Mouse (Mus musculus) forebrain, postnatal 0 days (tissue): Measurements from ENCODE around the gene Olfr739. TPM values are rescaled to one million over a fixed set of nuclear protein-coding genes. Genes with fewer than 3 reads are reported as not detected.

ENCODE experiments used
- ATAC-seq: fragments of 200-750 bp; cut with Nextera tagmentation; 2 replicates; pipeline ENCODE4 v1.8.0; 2017; ENCODE audit warnings: mild to moderate bottlenecking, moderate library complexity
- DNase-seq: peaks from one replicate; pipeline ENCODE4 v3.0.0-alpha.2; 2015
- H3K27ac ChIP-seq: fragments of 300-500 bp; sonication (generic); 2 replicates; pipeline ENCODE4 v1.5.1; 2014; ENCODE audit warnings: low read depth, mild to moderate bottlenecking, antibody characterized with exemption, low read length, moderate library complexity, mixed read lengths
- H3K27me3 ChIP-seq: fragments of 300-500 bp; sonication (generic); 2 replicates; pipeline ENCODE4 v1.6.1; 2014; ENCODE audit warnings: mild to moderate bottlenecking, low read length, mixed read lengths; ENCODE audit not compliant: insufficient read depth
- H3K36me3 ChIP-seq: fragments of 300-500 bp; sonication (generic); 2 replicates; pipeline ENCODE4 v1.6.1; 2014; ENCODE audit warnings: mild to moderate bottlenecking, moderate library complexity; ENCODE audit not compliant: insufficient read depth
- H3K4me1 ChIP-seq: fragments of 300-500 bp; sonication (generic); 2 replicates; pipeline ENCODE4 v1.6.1; 2014; ENCODE audit warnings: antibody characterized with exemption; ENCODE audit not compliant: insufficient read depth
- H3K4me2 ChIP-seq: fragments of 300-500 bp; sonication (generic); 2 replicates; pipeline ENCODE4 v1.6.1; 2014; ENCODE audit warnings: low read depth, mild to moderate bottlenecking, moderate library complexity
- H3K4me3 ChIP-seq: fragments of 300-500 bp; sonication (generic); 2 replicates; pipeline ENCODE4 v1.5.1; 2014; ENCODE audit warnings: low read depth, low read length, mixed read lengths
- H3K9ac ChIP-seq: fragments of 300-500 bp; sonication (generic); 2 replicates; pipeline ENCODE4 v1.6.1; 2014; ENCODE audit warnings: mild to moderate bottlenecking
- H3K9me3 ChIP-seq: fragments of 300-500 bp; sonication (generic); 2 replicates; pipeline ENCODE4 v1.6.1; 2016; ENCODE audit warnings: low read length
- CTCF ChIP-seq: sonication (generic); IDR thresholded peaks from 2 replicates; pipeline ENCODE4 v1.5.1; 2016; ENCODE audit warnings: antibody characterized with exemption, control low read depth, low read depth
- WGBS: fragments of 180-500 bp; shearing (Covaris S2); extraction: QIAGEN DNeasy Blood & Tissue Kit; methylation state at CpG from one replicate; pipeline ENCODE4 v1.1.7; 2014; 5-methylcytosine and 5-hydroxymethylcytosine counted together
- polyA plus RNA-seq: library from polyadenylated mRNA; unstranded; fragments of >200 nt; fragmentation: Nextera tagmentation; extraction: Ambion mirVana; gene quantifications from 2 replicates; pipeline ENCODE4 v1.2.1, GENCODE M21; 2015
- total RNA-seq: library from RNA; depleted of rRNA; stranded (reverse); fragments of >200 nt; gene quantifications from 2 replicates; pipeline ENCODE4 v1.2.3, GENCODE M21; 2014; rRNA removed

Gene Olfr739
- total RNA-seq (not detected in 2 replicates), polyA plus RNA-seq (not detected in 2 replicates)

DNA sequence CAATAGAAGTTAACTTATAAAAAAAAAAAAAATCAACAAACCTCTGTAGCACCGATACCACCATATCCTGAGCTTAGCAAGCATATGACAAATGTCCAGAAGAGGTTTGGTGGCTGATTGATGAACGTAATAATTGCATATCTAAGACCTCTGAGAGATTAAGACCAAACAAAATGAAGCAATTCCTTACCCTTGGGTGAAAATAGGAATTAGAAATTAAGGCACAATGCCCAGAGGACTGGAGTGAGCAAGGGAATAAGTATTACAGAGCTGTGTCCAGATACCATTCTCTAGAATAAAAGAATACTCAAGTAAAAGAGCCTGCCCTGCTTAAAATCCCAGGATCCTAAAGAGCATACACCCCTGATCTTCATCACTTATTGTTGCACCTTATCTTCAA is at the start of gene Olfr739:
Gene Olfr739 (plus strand): TSS at position 301 of the 400 bp plus-strand sequence.
- Histone ChIP-seq H3K27ac (no peak within 1 kb of the TSS), H3K4me2 (no peak within 1 kb of the TSS), H3K9ac (no peak within 1 kb of the TSS), H3K36me3 (no peaks in the 10 kb centered on the region), H3K9me3 (no peaks in the 10 kb centered on the region), H3K27me3 (no peaks in the 10 kb centered on the region), H3K4me3 (no peak within 1 kb of the TSS), H3K4me1 (no peaks in the 10 kb centered on the region)
- WGBS, result 68% methylated on average over 2 of the region's 2 CpGs
- ATAC-seq (no peak), DNase-seq (no peak)
- TF ChIP-seq CTCF, result no peak

DNA sequence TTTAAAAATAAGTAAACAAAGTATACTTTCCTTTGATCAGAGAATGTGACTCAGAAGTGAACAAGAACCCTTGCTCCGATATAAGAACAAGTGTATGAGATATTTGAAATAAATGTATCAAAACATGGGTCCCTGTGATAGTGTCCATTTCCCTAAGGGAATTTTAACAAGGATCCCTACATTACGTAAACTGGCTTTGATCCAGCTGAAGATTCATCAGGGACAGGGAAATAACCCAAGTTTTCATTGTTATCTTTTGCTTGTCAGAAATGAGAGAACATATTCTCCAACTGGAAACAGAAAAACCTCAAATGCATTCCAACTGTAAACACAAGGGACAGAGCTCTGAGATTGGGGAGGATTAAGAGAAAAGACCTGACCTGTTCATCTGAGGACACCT is 37.6 kb upstream of the Olfr739 start, which contains the start of gene Olfr736:
Gene Olfr736 (plus strand): TSS at position 301 of the 400 bp plus-strand sequence.
- no peaks in the 10 kb centered on the region for H3K4me1 ChIP-seq
- no peak within 1 kb of the TSS for H3K4me2 ChIP-seq
- DNase-seq (no peak), ATAC-seq (no peak)
- WGBS, result 84% methylated on average over 2 of the region's 2 CpGs
- H3K4me3 ChIP-seq, result no peak within 1 kb of the TSS
- H3K27me3 ChIP-seq, result no peaks in the 10 kb centered on the region
- H3K9ac ChIP-seq, result no peak within 1 kb of the TSS
- TF ChIP-seq CTCF, result no peak
- no peaks in the 10 kb centered on the region for H3K36me3 ChIP-seq
- H3K9me3 ChIP-seq, result no peaks in the 10 kb centered on the region
- no peak within 1 kb of the TSS for H3K27ac ChIP-seq

- Histone ChIP-seq H3K4me1 (no peaks in the 10 kb centered on the region), H3K4me2 (no peak within 1 kb of the TSS), H3K27me3 (no peaks in the 10 kb centered on the region), H3K9ac (no peak within 1 kb of the TSS), H3K36me3 (no peaks in the 10 kb centered on the region), H3K27ac (no peak within 1 kb of the TSS), H3K4me3 (no peak within 1 kb of the TSS), H3K9me3 (no peaks in the 10 kb centered on the region)
- WGBS, result 86% methylated on average over 1 of the region's 1 CpGs
- no peak for DNase-seq
- no peak for ATAC-seq
- TF ChIP-seq CTCF, result no peak
Observed at GRCm38 (mm10) chr14:50407268-50407667, 11.2 kb upstream of the Olfr739 start, which contains the start of gene Olfr738. Olfr738 (plus strand) TSS chr14:50407568.

- no peaks in the 10 kb centered on the region for H3K36me3 ChIP-seq
- no peaks in the 10 kb centered on the region for H3K9me3 ChIP-seq
- TF ChIP-seq CTCF, result no peak
- H3K27me3 ChIP-seq, result no peaks in the 10 kb centered on the region
- ATAC-seq, result no peak
- H3K27ac ChIP-seq, result no peak within 1 kb of the TSS
- H3K4me3 ChIP-seq, result no peak within 1 kb of the TSS
- DNase-seq, result no peak
- H3K4me2 ChIP-seq, result no peak within 1 kb of the TSS
- WGBS, result 84% methylated on average over 3 of the region's 3 CpGs
- no peak within 1 kb of the TSS for H3K9ac ChIP-seq
- no peaks in the 10 kb centered on the region for H3K4me1 ChIP-seq
Observed at GRCm38 (mm10) chr14:50445245-50445644, 26.8 kb downstream of the Olfr739 start, which contains the start of gene Olfr740. Olfr740 (plus strand) TSS chr14:50445545.

- H3K4me3 ChIP-seq, result no peak within 1 kb of the TSS
- no peak within 1 kb of the TSS for H3K9ac ChIP-seq
- no peaks in the 10 kb centered on the region for H3K4me1 ChIP-seq
- no peak for TF ChIP-seq CTCF
- ATAC-seq, result no peak
- H3K4me2 ChIP-seq, result no peak within 1 kb of the TSS
- 75% methylated on average over 2 of the region's 2 CpGs for WGBS
- H3K27me3 ChIP-seq, result no peaks in the 10 kb centered on the region
- no peak for DNase-seq
- H3K27ac ChIP-seq, result no peak within 1 kb of the TSS
- no peaks in the 10 kb centered on the region for H3K36me3 ChIP-seq
- no peaks in the 10 kb centered on the region for H3K9me3 ChIP-seq
Observed at GRCm38 (mm10) chr14:50472438-50472837, 54.0 kb downstream of the Olfr739 start, which contains the start of gene Olfr741. Olfr741 (plus strand) TSS chr14:50472738.

Other genes starting within 250 kb of the Olfr739 start
- gene Olfr730, start 230.4 kb upstream of the Olfr739 start, total RNA-seq, result not detected in 2 replicates
- not detected in 2 replicates for gene Olfr730, start 230.4 kb upstream of the Olfr739 start, polyA plus RNA-seq
- not detected in 2 replicates for gene Olfr731, start 176.8 kb upstream of the Olfr739 start, total RNA-seq
- gene Olfr731, start 176.8 kb upstream of the Olfr739 start, polyA plus RNA-seq, result not detected in 2 replicates
- gene Olfr732, start 134.4 kb upstream of the Olfr739 start, total RNA-seq, result not detected in 2 replicates
- not detected in 2 replicates for gene Olfr732, start 134.4 kb upstream of the Olfr739 start, polyA plus RNA-seq
- gene Olfr733, start 117.1 kb upstream of the Olfr739 start, total RNA-seq, result not detected in 2 replicates
- not detected in 2 replicates for gene Olfr733, start 117.1 kb upstream of the Olfr739 start, polyA plus RNA-seq
- not detected in 2 replicates for gene Olfr734, start 91.9 kb upstream of the Olfr739 start, total RNA-seq
- gene Olfr734, start 91.9 kb upstream of the Olfr739 start, polyA plus RNA-seq, result not detected in 2 replicates
- not detected in 2 replicates for gene Olfr735, start 69.8 kb upstream of the Olfr739 start, total RNA-seq
- gene Olfr735, start 69.8 kb upstream of the Olfr739 start, polyA plus RNA-seq, result not detected in 2 replicates
- not detected in 2 replicates for gene Tlr11, start 60.7 kb upstream of the Olfr739 start, total RNA-seq
- gene Tlr11, start 60.7 kb upstream of the Olfr739 start, polyA plus RNA-seq, result not detected in 2 replicates
- gene Olfr736, start 37.5 kb upstream of the Olfr739 start, total RNA-seq, result not detected in 2 replicates
- not detected in 2 replicates for gene Olfr736, start 37.5 kb upstream of the Olfr739 start, polyA plus RNA-seq
- not detected in 2 replicates for gene Olfr738, start 11.1 kb upstream of the Olfr739 start, total RNA-seq
- not detected in 2 replicates for gene Olfr738, start 11.1 kb upstream of the Olfr739 start, polyA plus RNA-seq
- not detected in 2 replicates for gene Olfr740, start 26.9 kb downstream of the Olfr739 start, total RNA-seq
- not detected in 2 replicates for gene Olfr740, start 26.9 kb downstream of the Olfr739 start, polyA plus RNA-seq
- gene Olfr741, start 54.1 kb downstream of the Olfr739 start, total RNA-seq, result not detected in 2 replicates
- gene Olfr741, start 54.1 kb downstream of the Olfr739 start, polyA plus RNA-seq, result not detected in 2 replicates
- gene Olfr742, start 85.0 kb downstream of the Olfr739 start, total RNA-seq, result not detected in 2 replicates
- not detected in 2 replicates for gene Olfr742, start 85.0 kb downstream of the Olfr739 start, polyA plus RNA-seq
- gene Olfr743, start 103.2 kb downstream of the Olfr739 start, total RNA-seq, result not detected in 2 replicates
- not detected in 2 replicates for gene Olfr743, start 103.2 kb downstream of the Olfr739 start, polyA plus RNA-seq
- gene Olfr744, start 196.3 kb downstream of the Olfr739 start, total RNA-seq, result not detected in 2 replicates
- gene Olfr744, start 196.3 kb downstream of the Olfr739 start, polyA plus RNA-seq, result not detected in 2 replicates
- gene Olfr745, start 220.8 kb downstream of the Olfr739 start, total RNA-seq, result not detected in 2 replicates
- gene Olfr745, start 220.8 kb downstream of the Olfr739 start, polyA plus RNA-seq, result not detected in 2 replicates
- gene Olfr746, start 228.5 kb downstream of the Olfr739 start, total RNA-seq, result not detected in 2 replicates
- gene Olfr746, start 228.5 kb downstream of the Olfr739 start, polyA plus RNA-seq, result not detected in 2 replicates